Mouse (Mus musculus) embryonic facial prominence, embryonic 10.5 days (tissue): ENCODE measurements around the gene Stard10. TPM values are rescaled to one million over a fixed set of nuclear protein-coding genes. Genes with fewer than 3 reads are reported as not detected.
A peak's percentile ranks its signal among the peaks of the same experiment; 100 is the strongest.

Experiments used
- DNase-seq: peaks from one replicate; pipeline ENCODE4 v3.0.0-alpha.2; 2017; ENCODE audit warnings: low spot score
- H3K27ac ChIP-seq: fragments of 300-500 bp; sonication (generic); replicated peaks from 2 replicates; pipeline ENCODE4 v1.5.1; 2016; ENCODE audit warnings: mild to moderate bottlenecking
- H3K27me3 ChIP-seq: fragments of 300-500 bp; sonication (generic); replicated peaks from 2 replicates; pipeline ENCODE4 v1.6.1; 2016; ENCODE audit warnings: low read depth, mild to moderate bottlenecking; ENCODE audit not compliant: poor library complexity, severe bottlenecking
- H3K36me3 ChIP-seq: fragments of 300-500 bp; sonication (generic); replicated peaks from 2 replicates; pipeline ENCODE4 v1.6.1; 2016; ENCODE audit warnings: mild to moderate bottlenecking, moderate library complexity
- H3K4me1 ChIP-seq: fragments of 300-500 bp; sonication (generic); 2 replicates; pipeline ENCODE4 v1.6.1; 2016
- H3K4me3 ChIP-seq: fragments of 300-500 bp; sonication (generic); 2 replicates; pipeline ENCODE4 v1.5.1; 2016; ENCODE audit warnings: mild to moderate bottlenecking, moderate library complexity
- H3K9me3 ChIP-seq: fragments of 300-500 bp; sonication (generic); 2 replicates; pipeline ENCODE4 v1.6.1; 2016; ENCODE audit warnings: mild to moderate bottlenecking
- WGBS: fragments of 180-500 bp; shearing (Covaris S2); methylation state at CpG from one replicate; pipeline ENCODE4 v1.1.7; 2016; 5-methylcytosine and 5-hydroxymethylcytosine counted together
- polyA plus RNA-seq: library from polyadenylated mRNA; unstranded; fragments of >200 nt; fragmentation: Nextera tagmentation; extraction: Ambion mirVana; gene quantifications from 2 replicates; pipeline ENCODE4 v1.2.1, GENCODE M21; 2016

Gene Stard10
- polyA plus RNA-seq, 1 experiment from 2014 or later, result 15.4 TPM

DNA sequence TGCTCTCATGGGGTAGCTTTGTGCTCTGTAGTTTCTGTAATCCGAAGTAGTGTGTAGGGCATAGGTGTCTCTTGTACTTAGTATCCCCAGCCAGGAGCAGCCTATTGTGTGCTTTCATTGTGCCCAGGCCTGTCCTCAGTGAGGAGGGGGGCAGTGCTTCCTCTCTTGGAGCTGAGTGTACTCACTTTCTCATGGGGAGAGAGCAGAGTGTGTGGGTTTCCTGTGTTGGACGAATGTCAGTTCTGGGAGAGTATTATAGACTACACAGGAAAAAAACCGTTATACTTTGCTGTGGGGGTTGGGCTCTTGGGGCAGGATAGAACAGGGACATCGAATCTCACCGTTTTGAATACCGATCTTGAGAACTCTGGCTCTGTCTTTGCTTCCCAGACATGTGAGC, 24.5 kb downstream of the Stard10 start:
- no peak for DNase-seq
- Histone ChIP-seq H3K9me3 (no peaks in the 10 kb centered on the region), H3K4me3 (no peak overlapping the region), H3K27ac (no peak overlapping the region), H3K36me3 (peaks cover 5% of the 10 kb centered on the region; the same call in 1 of the 2 replicates), H3K4me1 (peaks cover 40% of the 10 kb centered on the region), H3K27me3 (peaks cover 10% of the 10 kb centered on the region)
- 58% methylated on average over 6 of the region's 6 CpGs for WGBS

DNA sequence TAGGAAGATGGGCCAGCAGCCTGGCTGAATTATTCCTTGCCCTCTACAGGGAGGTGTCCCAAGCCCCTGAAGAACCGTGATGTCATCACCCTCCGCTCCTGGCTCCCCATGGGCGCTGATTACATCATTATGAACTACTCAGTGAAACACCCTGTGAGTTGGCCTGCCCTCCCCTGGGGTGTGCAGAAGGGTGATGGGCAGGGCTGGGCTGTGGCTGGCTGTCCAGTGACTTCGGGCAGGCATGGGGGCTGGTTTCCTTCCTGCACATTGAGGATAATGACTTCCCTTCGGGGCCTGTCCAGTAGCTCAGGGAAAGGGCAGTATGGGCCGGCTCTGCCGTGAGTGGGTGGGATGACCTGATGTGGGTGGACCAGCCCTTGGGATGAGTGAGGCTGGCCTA, 26.2 kb downstream of the Stard10 start:
- H3K9me3 ChIP-seq, result no peaks in the 10 kb centered on the region
- H3K4me1 ChIP-seq, result peaks cover 54% of the 10 kb centered on the region
- H3K4me3 ChIP-seq, result no peak overlapping the region
- no peak for DNase-seq
- peaks cover 19% of the 10 kb centered on the region for H3K27me3 ChIP-seq
- WGBS, result 69% methylated on average over 7 of the region's 7 CpGs
- H3K27ac ChIP-seq, result no peak overlapping the region
- H3K36me3 ChIP-seq, result peaks cover 5% of the 10 kb centered on the region; the same call in 1 of the 2 replicates

DNA sequence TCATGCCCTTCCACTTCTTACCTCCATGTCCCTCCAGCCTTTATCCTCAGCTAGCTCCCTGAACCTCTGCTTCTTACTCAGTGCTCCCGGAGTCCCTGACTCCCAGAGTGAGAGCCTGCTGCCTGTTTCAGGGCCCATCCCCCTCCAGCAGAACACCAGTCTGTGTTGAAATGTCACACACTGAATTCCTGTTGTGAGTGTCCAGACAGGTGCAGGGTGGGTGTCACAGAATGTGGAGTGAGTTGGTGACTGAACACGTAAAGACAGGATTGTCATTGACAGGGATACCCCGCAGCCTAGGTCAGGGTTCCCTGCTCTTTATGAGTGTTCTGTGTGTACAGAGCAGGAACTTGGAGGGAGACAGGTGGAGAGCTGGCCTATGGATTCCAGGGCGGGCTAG, 28.0 kb downstream of the Stard10 start:
- peaks cover 72% of the 10 kb centered on the region for H3K4me1 ChIP-seq
- no peaks in the 10 kb centered on the region for H3K9me3 ChIP-seq
- H3K4me3 ChIP-seq, result no peak overlapping the region
- WGBS, result 68% methylated on average over 4 of the region's 4 CpGs
- DNase-seq, result no peak
- H3K27me3 ChIP-seq, result peaks cover 35% of the 10 kb centered on the region
- no peak overlapping the region for H3K27ac ChIP-seq
- H3K36me3 ChIP-seq, result peaks cover 5% of the 10 kb centered on the region; the same call in 1 of the 2 replicates

DNA sequence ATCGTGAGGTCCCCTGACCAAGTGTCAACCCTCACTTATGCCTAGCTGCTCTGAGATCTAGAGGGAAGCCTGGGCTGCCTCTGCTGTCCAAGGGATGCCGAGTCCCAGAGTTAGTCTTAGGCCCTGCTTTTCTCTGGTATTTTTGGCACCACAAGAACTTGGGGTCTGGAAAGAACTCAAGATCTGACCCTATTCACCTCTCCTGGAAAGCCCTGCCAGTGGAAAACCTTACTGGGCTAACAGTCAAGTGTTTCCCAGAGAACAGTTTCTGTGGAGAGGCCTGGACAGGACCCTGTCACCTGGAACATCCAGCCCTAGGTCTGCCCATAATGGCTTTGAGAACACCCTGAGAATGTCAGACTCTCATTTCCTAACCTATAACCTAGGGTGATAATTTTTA, 30.1 kb downstream of the Stard10 start:
- WGBS, result 60% methylated on average over 2 of the region's 2 CpGs
- Histone ChIP-seq H3K9me3 (no peaks in the 10 kb centered on the region), H3K27me3 (peaks cover 42% of the 10 kb centered on the region), H3K4me1 (peaks cover 71% of the 10 kb centered on the region), H3K36me3 (peaks cover 5% of the 10 kb centered on the region; the same call in 1 of the 2 replicates), H3K27ac (no peak overlapping the region), H3K4me3 (no peak overlapping the region)
- DNase-seq, result no peak

DNA sequence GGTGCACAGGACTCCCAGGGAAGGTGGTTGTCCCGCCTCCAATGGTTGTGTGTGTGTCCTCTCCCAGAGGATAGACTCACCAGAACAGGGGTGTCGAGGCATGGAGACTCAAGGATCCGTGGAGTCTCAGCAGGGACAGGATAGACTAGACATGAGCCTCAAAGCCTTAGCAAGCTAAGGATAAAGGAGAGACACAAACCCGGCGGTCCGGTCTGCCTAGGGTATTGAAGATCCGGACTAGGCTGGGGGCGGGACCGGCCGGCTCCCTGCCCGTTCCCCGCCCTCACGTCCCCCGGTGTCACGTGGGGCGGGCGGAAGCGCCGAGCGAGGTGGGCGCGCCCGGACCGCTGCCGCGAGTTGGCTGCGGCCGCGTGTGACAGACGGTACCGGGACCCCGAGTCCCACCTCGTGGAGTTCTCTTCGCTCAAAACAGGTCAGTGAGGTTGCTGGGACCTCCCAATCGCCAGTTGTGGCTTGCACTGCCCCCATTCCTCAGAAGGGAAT, 30.9 kb downstream of the Stard10 start, which contains the start of gene Arap1:
Arap1 (plus strand) TSS at position 301 of the 504 bp plus-strand sequence.
- peak; percentile 78 for DNase-seq
- Histone ChIP-seq H3K4me3 (peak within 1 kb of the TSS; percentile 71), H3K4me1 (peaks cover 66% of the 10 kb centered on the region), H3K27ac (peak within 1 kb of the TSS; percentile 60; the same call in 1 of the 2 replicates), H3K27me3 (peaks cover 42% of the 10 kb centered on the region), H3K36me3 (peaks cover 5% of the 10 kb centered on the region; the same call in 1 of the 2 replicates), H3K9me3 (no peaks in the 10 kb centered on the region)
- under 1% methylated on average over 35 of the region's 35 CpGs for WGBS

DNA sequence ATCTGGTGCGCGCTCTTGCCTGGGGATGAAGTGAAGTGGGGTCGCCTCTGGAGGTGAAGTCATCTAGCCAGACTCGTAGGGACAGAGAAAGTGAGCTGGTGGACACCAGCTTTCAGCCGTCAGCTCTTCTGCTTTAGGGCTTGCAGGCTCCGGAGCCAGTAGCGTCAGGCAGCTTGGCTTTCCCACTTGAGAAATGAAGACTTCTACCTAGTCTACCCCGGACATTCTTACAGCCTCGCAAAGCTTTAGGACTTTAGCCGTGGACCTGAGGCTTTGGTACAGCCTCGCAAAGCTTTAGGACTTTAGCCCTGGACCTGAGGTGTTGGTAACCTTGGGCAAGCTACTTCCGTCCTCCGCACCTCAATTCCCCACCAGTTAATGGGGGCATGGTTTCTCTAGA, 31.4 kb downstream of the Stard10 start:
- peak overlapping the region; percentile 60; the same call in 1 of the 2 replicates for H3K27ac ChIP-seq
- H3K9me3 ChIP-seq, result no peaks in the 10 kb centered on the region
- peaks cover 61% of the 10 kb centered on the region for H3K4me1 ChIP-seq
- H3K4me3 ChIP-seq, result peak overlapping the region; percentile 71
- WGBS, result 3% methylated on average over 13 of the region's 13 CpGs
- H3K27me3 ChIP-seq, result peaks cover 42% of the 10 kb centered on the region
- H3K36me3 ChIP-seq, result peaks cover 5% of the 10 kb centered on the region; the same call in 1 of the 2 replicates
- DNase-seq, result peak; percentile 30

DNA sequence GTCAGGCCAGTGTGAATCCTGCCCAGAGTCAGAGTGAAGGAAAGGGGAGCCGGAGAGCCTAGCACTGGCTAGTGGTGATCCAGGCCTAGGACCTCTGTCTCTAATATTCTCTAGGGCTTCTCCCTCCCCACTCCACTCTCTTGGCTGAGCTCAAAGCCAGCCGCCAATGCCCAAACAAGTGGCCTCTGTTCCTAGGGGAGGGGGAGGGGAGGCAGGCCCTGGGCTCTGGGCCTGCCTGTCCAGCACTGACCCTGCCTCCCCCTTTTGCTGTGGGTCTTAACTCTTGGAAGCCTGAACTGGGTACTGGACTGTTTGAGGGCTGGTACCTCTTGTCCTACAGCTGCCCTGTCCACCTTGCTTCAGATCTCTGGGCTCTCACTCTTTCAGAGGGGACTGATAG, 33.0 kb downstream of the Stard10 start:
- peak overlapping the region; percentile 44; the same call in 1 of the 2 replicates for H3K27ac ChIP-seq
- H3K4me1 ChIP-seq, result peaks cover 58% of the 10 kb centered on the region
- peaks cover 42% of the 10 kb centered on the region for H3K27me3 ChIP-seq
- 0 out of 2 replicates have a peak overlapping the region, but pooled peaks have one; percentile 18 for H3K4me3 ChIP-seq
- DNase-seq, result peak; percentile 51
- H3K36me3 ChIP-seq, result peaks cover 5% of the 10 kb centered on the region; the same call in 1 of the 2 replicates
- H3K9me3 ChIP-seq, result no peaks in the 10 kb centered on the region
- 18% methylated on average over 2 of the region's 2 CpGs for WGBS

DNA sequence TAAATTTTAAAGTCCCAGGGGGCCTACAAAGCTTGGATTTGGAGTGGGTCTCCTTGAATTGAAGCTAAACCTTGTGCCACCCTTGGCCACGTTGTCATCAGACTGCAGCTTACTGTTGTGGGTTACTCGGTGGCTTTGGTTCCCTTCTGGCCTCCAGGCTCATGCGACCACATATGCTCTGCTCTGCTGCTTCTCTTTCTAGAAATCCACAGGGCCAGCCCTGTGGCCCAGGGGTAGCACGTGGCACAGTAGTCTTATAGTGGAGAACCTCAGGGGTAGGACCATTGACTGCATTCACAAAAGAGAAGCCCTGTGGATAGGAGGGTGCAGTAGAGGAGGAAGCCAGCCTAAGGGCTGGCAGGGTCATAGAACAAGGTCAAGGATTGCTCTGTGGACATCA, 35.5 kb downstream of the Stard10 start:
- Histone ChIP-seq H3K27ac (no peak overlapping the region), H3K27me3 (peaks cover 23% of the 10 kb centered on the region), H3K4me1 (peaks cover 49% of the 10 kb centered on the region), H3K4me3 (no peak overlapping the region), H3K36me3 (no peaks in the 10 kb centered on the region), H3K9me3 (no peaks in the 10 kb centered on the region)
- no peak for DNase-seq
- WGBS, result 82% methylated on average over 4 of the region's 4 CpGs

DNA sequence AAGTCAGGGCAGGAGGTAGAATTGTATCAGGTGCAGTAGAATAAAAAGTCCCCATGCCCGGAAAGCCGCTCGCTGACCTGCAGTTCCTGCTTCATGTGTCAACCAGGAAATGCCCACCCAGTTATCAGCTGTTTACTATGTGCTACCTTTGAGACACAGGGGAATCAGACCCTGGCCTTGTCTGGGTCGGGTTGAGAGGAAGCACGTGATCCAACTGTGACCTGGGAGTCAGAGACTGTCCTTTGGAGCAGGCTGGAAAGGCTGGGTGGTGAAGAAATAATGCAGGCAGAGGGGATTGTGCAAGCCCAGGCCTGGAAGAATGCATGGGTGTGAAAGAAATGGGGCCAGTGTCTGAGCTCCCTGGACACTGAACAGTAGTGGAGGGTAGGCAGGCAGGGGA, 37.5 kb downstream of the Stard10 start:
- 83% methylated on average over 5 of the region's 5 CpGs for WGBS
- H3K9me3 ChIP-seq, result no peaks in the 10 kb centered on the region
- peaks cover 33% of the 10 kb centered on the region for H3K4me1 ChIP-seq
- no peak overlapping the region for H3K4me3 ChIP-seq
- H3K27ac ChIP-seq, result no peak overlapping the region
- no peaks in the 10 kb centered on the region for H3K36me3 ChIP-seq
- H3K27me3 ChIP-seq, result peaks cover 12% of the 10 kb centered on the region
- no peak for DNase-seq

DNA sequence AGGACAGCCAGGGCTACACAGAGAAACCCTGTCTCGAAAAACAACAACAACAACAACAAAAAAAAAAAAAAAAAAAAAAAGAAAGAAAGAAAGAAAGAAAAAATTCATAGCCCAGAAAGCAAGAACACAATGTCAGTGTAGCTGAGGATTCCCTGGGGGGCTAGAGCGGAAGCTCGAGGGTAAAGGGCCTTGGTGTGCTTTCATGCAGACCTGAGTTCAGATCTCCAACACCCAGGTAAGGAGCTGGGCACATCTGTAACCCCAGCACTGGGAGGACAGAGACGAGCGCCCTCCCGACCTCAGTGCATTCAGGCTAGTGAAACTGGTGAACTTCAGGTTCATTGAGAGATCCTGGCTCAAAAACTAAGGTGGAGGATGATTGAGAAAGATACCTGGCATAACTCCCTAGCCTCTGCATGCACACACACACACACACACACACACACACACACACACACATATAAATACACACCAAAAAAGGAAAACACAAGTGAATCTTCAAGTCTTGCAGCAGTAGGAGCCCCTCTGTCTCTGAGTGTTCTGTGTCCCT, 38.7 kb downstream of the Stard10 start:
- DNase-seq, result no peak
- no peaks in the 10 kb centered on the region for H3K27me3 ChIP-seq
- no peak overlapping the region for H3K27ac ChIP-seq
- 90% methylated on average over 6 of the region's 6 CpGs for WGBS
- H3K9me3 ChIP-seq, result no peaks in the 10 kb centered on the region
- H3K4me1 ChIP-seq, result peaks cover 23% of the 10 kb centered on the region
- H3K36me3 ChIP-seq, result no peaks in the 10 kb centered on the region
- no peak overlapping the region for H3K4me3 ChIP-seq

DNA sequence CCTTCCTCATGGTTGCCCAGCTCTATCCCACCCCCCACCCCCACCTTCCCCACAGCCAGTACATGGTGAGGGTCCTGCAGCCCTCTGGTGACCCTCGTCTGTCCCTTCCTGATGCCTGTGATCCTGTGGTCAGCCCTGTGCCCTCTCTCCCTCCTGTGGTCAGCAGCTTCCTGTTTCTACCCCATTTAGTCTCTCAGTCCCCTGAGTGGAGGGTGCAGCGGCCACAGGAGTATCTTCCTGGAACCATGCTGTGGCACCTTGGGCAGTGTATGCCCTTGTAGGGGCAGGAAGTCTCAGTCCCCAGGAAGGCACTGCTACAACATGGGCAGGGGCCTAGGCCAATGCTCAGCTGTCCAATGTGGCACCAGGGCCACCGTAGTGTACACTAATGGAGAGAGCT, 40.0 kb downstream of the Stard10 start:
- no peak overlapping the region for H3K4me3 ChIP-seq
- H3K9me3 ChIP-seq, result no peaks in the 10 kb centered on the region
- H3K36me3 ChIP-seq, result no peaks in the 10 kb centered on the region
- 55% methylated on average over 3 of the region's 3 CpGs for WGBS
- peaks cover 23% of the 10 kb centered on the region for H3K4me1 ChIP-seq
- peak overlapping the region; percentile 61 for H3K27ac ChIP-seq
- no peaks in the 10 kb centered on the region for H3K27me3 ChIP-seq
- no peak for DNase-seq

DNA sequence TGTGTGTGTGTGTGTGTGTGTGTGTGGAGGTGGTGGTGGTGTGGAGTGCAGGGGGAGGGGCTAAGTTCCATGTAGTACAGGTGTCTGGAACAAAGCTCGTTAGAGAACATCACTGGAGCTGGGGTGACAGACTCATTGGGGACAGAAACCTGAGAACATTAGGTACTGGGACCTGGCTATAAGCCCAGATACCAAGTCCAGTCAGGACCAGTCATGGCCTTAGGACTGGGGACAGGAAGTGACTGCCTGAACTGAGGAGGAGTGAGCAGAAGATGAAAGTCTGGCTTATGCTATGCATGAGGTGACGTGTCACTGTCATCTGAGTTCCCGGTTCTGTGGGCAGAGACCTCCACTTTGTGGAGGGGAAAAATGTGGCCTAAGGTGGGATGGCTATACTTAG, 43.5 kb downstream of the Stard10 start:
- no peaks in the 10 kb centered on the region for H3K36me3 ChIP-seq

DNA sequence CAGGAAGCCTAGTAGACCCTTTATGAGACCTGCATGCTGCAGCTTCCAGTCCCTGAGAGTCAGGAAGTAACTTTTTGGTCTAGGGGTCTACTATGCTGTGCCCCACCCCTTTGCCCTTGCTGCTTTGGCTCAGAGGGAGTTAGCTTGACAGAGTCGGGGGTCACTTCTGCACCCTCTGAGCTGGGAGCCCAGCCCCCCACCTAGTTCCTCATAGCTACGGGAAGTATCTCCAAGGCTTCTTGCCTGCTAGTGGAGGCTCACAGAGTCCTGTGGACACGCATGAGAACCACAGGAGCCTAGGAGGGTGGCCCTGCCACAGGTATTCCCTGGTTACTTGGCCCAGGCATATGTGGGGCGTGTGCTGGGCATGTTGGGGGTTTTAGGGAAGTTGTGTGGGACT, 44.1 kb downstream of the Stard10 start:
- Histone ChIP-seq H3K4me3 (no peak overlapping the region), H3K36me3 (no peaks in the 10 kb centered on the region), H3K4me1 (peaks cover 17% of the 10 kb centered on the region), H3K27ac (0 out of 2 replicates have a peak overlapping the region, but pooled peaks have one; percentile 7), H3K27me3 (no peaks in the 10 kb centered on the region), H3K9me3 (no peaks in the 10 kb centered on the region)
- 80% methylated on average over 4 of the region's 4 CpGs for WGBS
- no peak for DNase-seq

More for the DNA sequence above, 43.5 kb downstream of the Stard10 start:
- no peak overlapping the region for H3K4me3 ChIP-seq
- no peak for DNase-seq
- H3K9me3 ChIP-seq, result no peaks in the 10 kb centered on the region
- no peak overlapping the region for H3K27ac ChIP-seq
- WGBS, result 75% methylated on average over 3 of the region's 3 CpGs
- peaks cover 18% of the 10 kb centered on the region for H3K4me1 ChIP-seq
- H3K27me3 ChIP-seq, result no peaks in the 10 kb centered on the region
